Comparison of ENCODE assay signal across 25 mouse cellular contexts in the genomic region with DNA sequence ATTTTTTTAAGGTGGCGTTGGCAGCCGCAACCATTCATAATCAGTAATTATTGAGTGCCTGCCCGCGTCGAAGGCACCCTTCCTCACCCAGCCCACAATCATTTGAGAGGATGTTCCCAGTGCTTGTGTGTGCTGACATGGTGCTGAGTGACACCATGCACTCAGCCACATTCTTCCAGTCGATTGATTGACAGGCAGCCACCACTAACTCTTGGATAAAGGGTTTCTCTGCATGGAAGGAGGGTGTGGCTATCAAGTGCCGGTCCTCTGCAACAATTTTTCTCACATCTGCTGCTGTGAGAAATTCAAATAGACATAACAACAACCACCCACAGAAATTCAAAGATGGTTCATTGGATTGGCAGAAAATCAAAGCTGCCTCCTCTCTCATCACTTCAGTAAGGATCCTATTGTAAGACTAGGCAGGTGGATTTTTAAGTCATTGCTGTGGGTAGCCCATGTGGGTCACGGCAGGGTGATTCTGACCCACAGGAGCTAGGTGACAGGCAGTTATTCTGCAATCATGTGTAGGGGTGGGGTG.
DNase-seq lines count a peak whose midpoint lies in the region; ATAC-seq and TF ChIP-seq lines count a peak whose summit lies in the region.
"Had no signal": no experiment of that assay in that cellular context is flagged by ENCODE, and none has a peak within 500 bp of the region (broad histone marks: within the 10 kb centered on the region; RNA-seq: fewer than 3 reads in every experiment).

No protein-coding gene starts in this region.

- no peak for TF ChIP-seq CTCF in forebrain, postnatal 0 days (IDR thresholded peaks at IDR 0.05; ENCODE audit: low read depth)

- ATAC-seq in embryonic facial prominence, embryonic 14.5 days (ENCODE audit: low read depth) = no peak
- no peak for ATAC-seq in hindbrain, embryonic 15.5 days (ENCODE audit: low FRiP score, low read depth)
- ATAC-seq in hindbrain, embryonic 11.5 days (ENCODE audit: low FRiP score) = no peak
- peak; percentile 45; the same call in 1 of the 2 replicates for ATAC-seq in forebrain, postnatal 0 days
- ATAC-seq in erythroblast, adult 5-6 weeks (replicated peaks; ENCODE audit: low FRiP score, poor library complexity, severe bottlenecking) = no peak
- ATAC-seq: activated CD4-positive, CD25-positive, alpha-beta regulatory T cell, adult 4 months; intestine, postnatal 0 days had no signal

- H3K4me1 ChIP-seq in embryonic facial prominence, embryonic 14.5 days (ENCODE audit: control insufficient read depth, insufficient read depth, low read length) = peaks cover 17% of the 10 kb centered on the region
- H3K4me1 ChIP-seq in embryonic facial prominence, embryonic 10.5 days = peaks cover 37% of the 10 kb centered on the region
- H3K4me1 ChIP-seq in hindbrain, embryonic 15.5 days (replicated peaks) = peaks cover 11% of the 10 kb centered on the region
- no peaks in the 10 kb centered on the region for H3K4me1 ChIP-seq in hindbrain, embryonic 11.5 days (replicated peaks; ENCODE audit: control insufficient read depth, insufficient read depth, low read length)
- 0 out of 2 replicates have a peak, but pooled peaks cover 3% of the 10 kb centered on the region for H3K4me1 ChIP-seq in forebrain, postnatal 0 days (ENCODE audit: insufficient read depth)
- H3K4me1 ChIP-seq: limb, embryonic 15.5 days; neural tube, embryonic 12.5 days; stomach, embryonic 15.5 days had no signal

- no peaks in the 10 kb centered on the region for H3K36me3 ChIP-seq in embryonic facial prominence, embryonic 14.5 days (ENCODE audit: control insufficient read depth, insufficient read depth, low read length)
- no peaks in the 10 kb centered on the region for H3K36me3 ChIP-seq in embryonic facial prominence, embryonic 10.5 days (replicated peaks)
- H3K36me3 ChIP-seq in hindbrain, embryonic 15.5 days = no peaks in the 10 kb centered on the region
- H3K36me3 ChIP-seq in hindbrain, embryonic 11.5 days (ENCODE audit: control insufficient read depth, insufficient read depth, low read length) = no peaks in the 10 kb centered on the region
- no peaks in the 10 kb centered on the region for H3K36me3 ChIP-seq in forebrain, postnatal 0 days (ENCODE audit: insufficient read depth)
- H3K36me3 ChIP-seq: heart, embryonic 10.5 days; kidney, embryonic 15.5 days; limb, embryonic 15.5 days; midbrain, embryonic 12.5 days; neural tube, embryonic 12.5 days; stomach, embryonic 15.5 days had no signal

- H3K27ac ChIP-seq in embryonic facial prominence, embryonic 14.5 days (replicated peaks; ENCODE audit: low read depth, low read length) = no peak overlapping the region
- H3K27ac ChIP-seq in embryonic facial prominence, embryonic 10.5 days (replicated peaks) = no peak overlapping the region
- 0 out of 2 replicates have a peak overlapping the region, but pooled peaks have one; percentile 18 for H3K27ac ChIP-seq in hindbrain, embryonic 15.5 days (replicated peaks)
- H3K27ac ChIP-seq in hindbrain, embryonic 11.5 days (ENCODE audit: low read depth, low read length) = no peak overlapping the region
- H3K27ac ChIP-seq in forebrain, postnatal 0 days (ENCODE audit: low read depth, low read length) = peak overlapping the region; percentile 50; the same call in 1 of the 2 replicates
- H3K27ac ChIP-seq: heart, embryonic 10.5 days; kidney, embryonic 15.5 days; limb, embryonic 15.5 days; liver, embryonic 14.5 days; midbrain, embryonic 12.5 days; neural tube, embryonic 12.5 days; stomach, embryonic 15.5 days had no signal

- no peak overlapping the region for H3K4me2 ChIP-seq in embryonic facial prominence, embryonic 14.5 days (ENCODE audit: low read depth, low read length)
- no peak overlapping the region for H3K4me2 ChIP-seq in hindbrain, embryonic 15.5 days
- H3K4me2 ChIP-seq in hindbrain, embryonic 11.5 days (replicated peaks; ENCODE audit: low read depth, low read length) = no peak overlapping the region
- H3K4me2 ChIP-seq in forebrain, postnatal 0 days (ENCODE audit: low read depth) = no peak overlapping the region
- H3K4me2 ChIP-seq: kidney, embryonic 15.5 days; limb, embryonic 15.5 days; lung, embryonic 14.5 days; midbrain, embryonic 12.5 days; neural tube, embryonic 12.5 days; stomach, embryonic 15.5 days had no signal

- no peaks in the 10 kb centered on the region for H3K9me3 ChIP-seq in embryonic facial prominence, embryonic 14.5 days (ENCODE audit: control insufficient read depth, low read length)
- H3K9me3 ChIP-seq in embryonic facial prominence, embryonic 10.5 days = no peaks in the 10 kb centered on the region
- H3K9me3 ChIP-seq in hindbrain, embryonic 15.5 days = no peaks in the 10 kb centered on the region
- no peaks in the 10 kb centered on the region for H3K9me3 ChIP-seq in hindbrain, embryonic 11.5 days (ENCODE audit: control insufficient read depth, low read length)
- H3K9me3 ChIP-seq in forebrain, postnatal 0 days (ENCODE audit: low read length) = no peaks in the 10 kb centered on the region
- H3K9me3 ChIP-seq: heart, embryonic 10.5 days; kidney, embryonic 15.5 days; limb, embryonic 15.5 days; midbrain, embryonic 12.5 days; neural tube, embryonic 12.5 days; stomach, embryonic 15.5 days had no signal

- no peaks in the 10 kb centered on the region for H3K27me3 ChIP-seq in embryonic facial prominence, embryonic 14.5 days (replicated peaks; ENCODE audit: control insufficient read depth, insufficient read depth, low read length)
- no peaks in the 10 kb centered on the region; the same call in 1 of the 2 replicates for H3K27me3 ChIP-seq in embryonic facial prominence, embryonic 10.5 days (replicated peaks; ENCODE audit: low read depth, poor library complexity, severe bottlenecking)
- H3K27me3 ChIP-seq in hindbrain, embryonic 15.5 days = no peaks in the 10 kb centered on the region
- no peaks in the 10 kb centered on the region for H3K27me3 ChIP-seq in hindbrain, embryonic 11.5 days (ENCODE audit: control insufficient read depth, insufficient read depth, low read length)
- no peaks in the 10 kb centered on the region for H3K27me3 ChIP-seq in forebrain, postnatal 0 days (ENCODE audit: insufficient read depth, low read length)
- H3K27me3 ChIP-seq: limb, embryonic 15.5 days; neural tube, embryonic 12.5 days; stomach, embryonic 15.5 days had no signal

- DNase-seq in embryonic facial prominence, embryonic 14.5 days (ENCODE audit: low spot score) = peak; percentile 10
- no peak for DNase-seq in embryonic facial prominence, embryonic 10.5 days (ENCODE audit: low spot score)
- no peak for DNase-seq in hindbrain, embryonic 11.5 days (ENCODE audit: low spot score)
- peak; percentile 44 for DNase-seq in ES-CJ7 (ENCODE audit: low read depth, low spot score)
- no peak for DNase-seq in forebrain, postnatal 0 days
- DNase-seq: adrenal gland, adult 8-10 months; cerebellum, adult 9-10 months; gastrocnemius, postnatal 10 days; heart, postnatal 4 days; kidney, postnatal 36 days; lung, embryonic 14.5 days; right cerebral cortex, postnatal 4 days; thymus, adult 18-20 months; thymus, postnatal 36 days had no signal

- H3K4me3 ChIP-seq in embryonic facial prominence, embryonic 14.5 days (ENCODE audit: low read depth, low read length) = no peak overlapping the region
- no peak overlapping the region for H3K4me3 ChIP-seq in embryonic facial prominence, embryonic 10.5 days
- no peak overlapping the region for H3K4me3 ChIP-seq in hindbrain, embryonic 15.5 days
- H3K4me3 ChIP-seq in hindbrain, embryonic 11.5 days (ENCODE audit: low read depth, low read length) = no peak overlapping the region
- no peak overlapping the region for H3K4me3 ChIP-seq in forebrain, postnatal 0 days (ENCODE audit: low read depth, low read length)
- H3K4me3 ChIP-seq: heart, embryonic 10.5 days; kidney, embryonic 15.5 days; limb, embryonic 15.5 days; midbrain, embryonic 12.5 days; neural tube, embryonic 12.5 days; stomach, embryonic 15.5 days had no signal

- WGBS in embryonic facial prominence, embryonic 14.5 days = 28% methylated on average over 8 of the region's 8 CpGs
- 39% methylated on average over 8 of the region's 8 CpGs for WGBS in embryonic facial prominence, embryonic 10.5 days
- 43% methylated on average over 8 of the region's 8 CpGs for WGBS in hindbrain, embryonic 15.5 days
- 41% methylated on average over 8 of the region's 8 CpGs for WGBS in hindbrain, embryonic 11.5 days
- 47% methylated on average over 8 of the region's 8 CpGs for WGBS in forebrain, postnatal 0 days

- no peak overlapping the region for H3K9ac ChIP-seq in embryonic facial prominence, embryonic 14.5 days (ENCODE audit: low read depth, low read length)
- H3K9ac ChIP-seq in hindbrain, embryonic 15.5 days = no peak overlapping the region
- no peak overlapping the region for H3K9ac ChIP-seq in hindbrain, embryonic 11.5 days (ENCODE audit: low read depth, low read length)
- no peak overlapping the region for H3K9ac ChIP-seq in forebrain, postnatal 0 days
- H3K9ac ChIP-seq: kidney, embryonic 15.5 days; limb, embryonic 15.5 days; liver, embryonic 14.5 days; lung, embryonic 14.5 days; midbrain, embryonic 12.5 days; neural tube, embryonic 12.5 days; stomach, embryonic 15.5 days had no signal

Comparison
In these comparisons a context has a peak if more than half of its experiments do, and no peak if none do; other contexts are left out.
1. DNase-seq: peak in embryonic facial prominence, embryonic 14.5 days (single experiment) and ES-CJ7 (single experiment); none in embryonic facial prominence, embryonic 10.5 days (single experiment), hindbrain, embryonic 11.5 days (single experiment) and forebrain, postnatal 0 days (single experiment).
2. H3K27ac ChIP-seq: peak in hindbrain, embryonic 15.5 days (single experiment) and forebrain, postnatal 0 days (single experiment); none in embryonic facial prominence, embryonic 14.5 days (single experiment), embryonic facial prominence, embryonic 10.5 days (single experiment) and hindbrain, embryonic 11.5 days (single experiment).